ENCODE assay signal across 8 mouse cellular contexts in genomic region chr12:99563219-99564059, GRCm38 (mm10). TPM values are rescaled to one million over a fixed set of nuclear protein-coding genes. Genes with fewer than 3 reads are reported as not detected.
DNase-seq lines count a peak whose midpoint lies in the region; ATAC-seq and TF ChIP-seq lines count a peak whose summit lies in the region.

Gene Foxn3, minus strand, starts transcription at chr12:99563582.

- H3K4me1 ChIP-seq in MEL (ENCODE audit: control insufficient read depth in 1 of 2, insufficient read depth in 2 of 2, low read length in 2 of 2) = peaks cover 16 to 19% of the 10 kb centered on the region in 2 experiments
- peaks cover 7% of the 10 kb centered on the region; the same call in 1 of the 2 replicates for H3K4me1 ChIP-seq in cerebellum, adult 2 months (ENCODE audit: control insufficient read depth, insufficient read depth, low read length)
- 0 out of 2 replicates have a peak, but pooled peaks cover 13% of the 10 kb centered on the region for H3K4me1 ChIP-seq in forebrain, postnatal 0 days (ENCODE audit: insufficient read depth)
- peaks cover 10% of the 10 kb centered on the region for H3K4me1 ChIP-seq in lung, embryonic 14.5 days (ENCODE audit: insufficient read depth)
- H3K4me1 ChIP-seq in olfactory bulb, adult 2 months (ENCODE audit: control insufficient read depth, insufficient read depth, low read length) = peaks cover 6% of the 10 kb centered on the region

- peak within 1 kb of the TSS; percentile 74 for H3K4me2 ChIP-seq in forebrain, postnatal 0 days (ENCODE audit: low read depth)
- H3K4me2 ChIP-seq in lung, embryonic 14.5 days = peak within 1 kb of the TSS; percentile 84

- TF ChIP-seq POLR2A in MEL (IDR thresholded peaks at IDR 0.05; ENCODE audit: control insufficient read depth in 1 of 2, insufficient read depth in 1 of 2, low read depth in 1 of 2, low read length in 2 of 2, poor library complexity in 1 of 2) = peak; percentile 78
- TF ChIP-seq POLR2A in cerebellum, adult 2 months (IDR thresholded peaks at IDR 0.05; ENCODE audit: borderline replicate concordance, insufficient read depth, low read length) = no peak
- 0 out of 2 replicates have a peak, but pooled peaks have one; percentile 37 for TF ChIP-seq POLR2A in olfactory bulb, adult 2 months (IDR thresholded peaks at IDR 0.05; ENCODE audit: insufficient read depth, low read depth, low read length)

- ATAC-seq in forebrain, postnatal 0 days = peak; percentile 91
- peak; percentile 89 for ATAC-seq in lung, embryonic 14.5 days (ENCODE audit: insufficient read depth)

- no peak for TF ChIP-seq EP300 in MEL (IDR thresholded peaks at IDR 0.05; ENCODE audit: low read depth in 1 of 2, low read length in 2 of 2)

- peaks cover 26% of the 10 kb centered on the region for H3K79me2 ChIP-seq in MEL (ENCODE audit: control insufficient read depth, insufficient read depth, low read length, poor library complexity)

- peaks cover 0 to 32% of the 10 kb centered on the region in 2 experiments; a peak in 2 of 4 replicates for H3K36me3 ChIP-seq in MEL (ENCODE audit: control insufficient read depth in 1 of 2, insufficient read depth in 2 of 2, low read length in 2 of 2)
- no peaks in the 10 kb centered on the region for H3K36me3 ChIP-seq in forebrain, postnatal 0 days (ENCODE audit: insufficient read depth)
- H3K36me3 ChIP-seq in lung, embryonic 14.5 days (ENCODE audit: insufficient read depth) = no peaks in the 10 kb centered on the region

- H3K27ac ChIP-seq in MEL (ENCODE audit: control insufficient read depth, low read depth, low read length) = peak within 1 kb of the TSS; percentile 80
- H3K27ac ChIP-seq in cerebellum, adult 2 months (ENCODE audit: insufficient read depth, low read length) = peak within 1 kb of the TSS; percentile 97
- peak within 1 kb of the TSS; percentile 80 for H3K27ac ChIP-seq in forebrain, postnatal 0 days (ENCODE audit: low read depth, low read length)
- H3K27ac ChIP-seq in layer of hippocampus, adult 2 months = peak within 1 kb of the TSS; percentile 94
- H3K27ac ChIP-seq in lung, embryonic 14.5 days (ENCODE audit: low read depth) = peak within 1 kb of the TSS; percentile 86
- H3K27ac ChIP-seq in olfactory bulb, adult 2 months (ENCODE audit: insufficient read depth, low read depth, low read length) = peak within 1 kb of the TSS; percentile 66

- TF ChIP-seq CTCF in MEL (IDR thresholded peaks at IDR 0.05 in 2 of 3, conservative IDR thresholded peaks at IDR 0.05 in 1 of 3; ENCODE audit: control insufficient read depth in 1 of 3, insufficient read depth in 1 of 3, low read depth in 2 of 3, low read length in 3 of 3, poor library complexity in 1 of 3, severe bottlenecking in 1 of 3) = no peak
- TF ChIP-seq CTCF in cerebellum, adult 2 months (IDR thresholded peaks at IDR 0.05; ENCODE audit: borderline replicate concordance, insufficient read depth, low read depth, low read length) = no peak
- no peak for TF ChIP-seq CTCF in forebrain, postnatal 0 days (IDR thresholded peaks at IDR 0.05; ENCODE audit: low read depth)
- TF ChIP-seq CTCF in layer of hippocampus, adult 2 months (conservative IDR thresholded peaks at IDR 0.05) = no peak
- no peak for TF ChIP-seq CTCF in lung, embryonic 14.5 days (IDR thresholded peaks at IDR 0.05; ENCODE audit: low read depth)
- TF ChIP-seq CTCF in olfactory bulb, adult 2 months (IDR thresholded peaks at IDR 0.05; ENCODE audit: insufficient read depth, low read depth, low read length) = no peak

- no peaks in the 10 kb centered on the region for H3K9me3 ChIP-seq in MEL (replicated peaks; ENCODE audit: insufficient read depth, low read length)
- no peaks in the 10 kb centered on the region for H3K9me3 ChIP-seq in forebrain, postnatal 0 days (ENCODE audit: low read length)
- no peaks in the 10 kb centered on the region for H3K9me3 ChIP-seq in lung, embryonic 14.5 days (ENCODE audit: low read depth, low read length)

- TF ChIP-seq RAD21 in MEL (IDR thresholded peaks at IDR 0.05; ENCODE audit: low read depth, low read length) = no peak

- DNase-seq in MEL (ENCODE audit: low read depth, low spot score) = peak; percentile 82
- peak; percentile 84 to 87 for DNase-seq in cerebellum, adult 2 months
- peak; percentile 81 for DNase-seq in forebrain, postnatal 0 days
- peak; percentile 67 for DNase-seq in heart, postnatal 25 days (ENCODE audit: low spot score)
- peak; percentile 37 to 70 for DNase-seq in layer of hippocampus, adult 2 months (ENCODE audit: low spot score in 2 of 2)
- DNase-seq in lung, embryonic 14.5 days = peak; percentile 84
- peak; percentile 66 to 72 for DNase-seq in thymus, adult 18-20 months

- intact Hi-C loops in heart, postnatal 25 days (cut with DNase I) = loop anchor here (2.0 to 5.0 kb wide), 3 partner anchors 61 to 221 kb away; no protein-coding TSS in a partner anchor

- H3K4me3 ChIP-seq in MEL (ENCODE audit: control insufficient read depth in 1 of 2, insufficient read depth in 1 of 2, low read depth in 2 of 2, low read length in 2 of 2) = peak within 1 kb of the TSS; percentile 95 to 98
- peak within 1 kb of the TSS; percentile 76 for H3K4me3 ChIP-seq in cerebellum, adult 2 months (replicated peaks; ENCODE audit: insufficient read depth, low read depth, low read length)
- H3K4me3 ChIP-seq in forebrain, postnatal 0 days (ENCODE audit: low read depth, low read length) = peak within 1 kb of the TSS; percentile 89
- H3K4me3 ChIP-seq in layer of hippocampus, adult 2 months = peak within 1 kb of the TSS; percentile 79
- H3K4me3 ChIP-seq in lung, embryonic 14.5 days (ENCODE audit: low read depth, low read length) = peak within 1 kb of the TSS; percentile 83
- H3K4me3 ChIP-seq in olfactory bulb, adult 2 months (ENCODE audit: insufficient read depth, low read depth, low read length) = peak within 1 kb of the TSS; percentile 89

- WGBS in cerebellum, adult 2 months = 2% methylated on average over 66 of the region's 66 CpGs
- WGBS in forebrain, postnatal 0 days = 1% methylated on average over 54 of the region's 66 CpGs
- under 1% methylated on average over 66 of the region's 66 CpGs for WGBS in lung, embryonic 14.5 days
- under 1% methylated on average over 66 of the region's 66 CpGs for WGBS in olfactory bulb, adult 2 months

- no peaks in the 10 kb centered on the region for H3K27me3 ChIP-seq in MEL (ENCODE audit: control insufficient read depth in 1 of 2, insufficient read depth in 2 of 2, low read length in 2 of 2)
- no peaks in the 10 kb centered on the region for H3K27me3 ChIP-seq in cerebellum, adult 2 months (ENCODE audit: control insufficient read depth, insufficient read depth, low read length)
- no peaks in the 10 kb centered on the region for H3K27me3 ChIP-seq in forebrain, postnatal 0 days (ENCODE audit: insufficient read depth, low read length)
- H3K27me3 ChIP-seq in lung, embryonic 14.5 days (ENCODE audit: insufficient read depth, low read length) = no peaks in the 10 kb centered on the region

- peak within 1 kb of the TSS; percentile 83 for H3K9ac ChIP-seq in MEL (ENCODE audit: control insufficient read depth, low read depth, low read length, poor library complexity, severe bottlenecking)
- peak within 1 kb of the TSS; percentile 82 for H3K9ac ChIP-seq in forebrain, postnatal 0 days
- H3K9ac ChIP-seq in lung, embryonic 14.5 days = peak within 1 kb of the TSS; percentile 80

TF ChIP-seq in MEL, 35 proteins besides CTCF, POLR2A, EP300 and RAD21 (continues in another document):
- TF ChIP-seq MAFK (IDR thresholded peaks at IDR 0.05; ENCODE audit: borderline replicate concordance, low read depth, low read length) (no peak), KAT2A (conservative IDR thresholded peaks at IDR 0.05; ENCODE audit: low read depth, low read length) (no peak), ELF1 (IDR thresholded peaks at IDR 0.05; ENCODE audit: low read depth, low read length) (no peak), MAX (IDR thresholded peaks at IDR 0.05; ENCODE audit: low read length) (peak; percentile 41; the same call in 1 of the 2 replicates), ZMIZ1 (IDR thresholded peaks at IDR 0.05; ENCODE audit: low read depth, low read length) (no peak), MAZ (IDR thresholded peaks at IDR 0.05; ENCODE audit: low read depth, low read length) (peak; percentile 29; the same call in 1 of the 2 replicates), HCFC1 (IDR thresholded peaks at IDR 0.05; ENCODE audit: low read depth, low read length) (peak; percentile 63), ZC3H11A (IDR thresholded peaks at IDR 0.05; ENCODE audit: low read depth, low read length) (no peak), TBP (IDR thresholded peaks at IDR 0.05; ENCODE audit: low read depth, low read length) (peak; percentile 66), TAL1 (IDR thresholded peaks at IDR 0.05; ENCODE audit: low read length) (no peak), POLR2AphosphoS2 (IDR thresholded peaks at IDR 0.05; ENCODE audit: low read length) (no peak; the same call in 1 of the 2 replicates), CHD1 (IDR thresholded peaks at IDR 0.05; ENCODE audit: low read depth, low read length) (peak; percentile 31; the same call in 1 of the 2 replicates), MEF2A (IDR thresholded peaks at IDR 0.05; ENCODE audit: extremely low read depth, insufficient replicate concordance, low read depth, low read length, poor library complexity, severe bottlenecking) (no peak), UBTF (IDR thresholded peaks at IDR 0.05; ENCODE audit: borderline replicate concordance, insufficient read depth, low read depth, low read length) (peak; percentile 96; the same call in 1 of the 2 replicates), SIN3A (IDR thresholded peaks at IDR 0.05; ENCODE audit: low read length) (peak; percentile 57; the same call in 1 of the 2 replicates), ETS1 (IDR thresholded peaks at IDR 0.05; ENCODE audit: low read depth, low read length) (no peak), SMC3 (IDR thresholded peaks at IDR 0.05; ENCODE audit: low read depth, low read length) (peak; percentile 10; the same call in 1 of the 2 replicates), MXI1 (IDR thresholded peaks at IDR 0.05; ENCODE audit: low read depth, low read length) (peak; percentile 39; the same call in 1 of the 2 replicates)

RNA-seq across cellular contexts. Expression of gene Foxn3, which starts in this region (rescaled TPM):
- 22.8 and 23.1 TPM in 2 replicates for total RNA-seq in MEL (2012; rRNA removed)
- 10 to 100 TPM in 1 of 2 experiments, not detected in 1; 15.5 TPM for polyA plus RNA-seq in MEL (2012; ENCODE audit: insufficient read depth in 1 of 2, insufficient read length in 2 of 2, low read depth in 1 of 2, low replicate concordance in 2 of 2, missing spikeins in 1 of 2)
- 58.2 and 61.5 TPM in 2 replicates for polyA plus RNA-seq in cerebellum, adult 2 months (2012; rRNA removed)
- total RNA-seq in forebrain, postnatal 0 days (2014; rRNA removed) = 32.8 and 34.2 TPM in 2 replicates
- polyA plus RNA-seq in forebrain, postnatal 0 days (2015; fragmentation: Nextera tagmentation; extraction: Ambion mirVana) = 44.1 and 61.3 TPM in 2 replicates
- total RNA-seq in heart, postnatal 25 days (2021) = 100 to 1,000 TPM; 115 to 120 TPM
- 10 to 100 TPM; 45.9 to 53.7 TPM for total RNA-seq in layer of hippocampus, adult 2 months (2021)
- polyA plus RNA-seq in lung, embryonic 14.5 days (2014; fragmentation: Nextera tagmentation; extraction: Ambion mirVana) = 69.1 and 72.5 TPM in 2 replicates
- 91.0 TPM in 1 of 2 replicates, not detected in the other for polyA plus RNA-seq in olfactory bulb, adult 2 months (2012; ENCODE audit: insufficient read depth, insufficient read length, low replicate concordance, missing spikeins)

Comparison
In these comparisons a context has a peak if more than half of its experiments do, and no peak if none do; other contexts are left out.
1. Peak in every context shown above with its lines: DNase-seq, ATAC-seq, H3K4me3 ChIP-seq and H3K27ac ChIP-seq.